Mouse (Mus musculus) E14TG2a.4 (cell line): ENCODE data around the gene Pipox.

ENCODE experiments used
- CTCF ChIP-seq: conservative IDR thresholded peaks from 2 replicates; pipeline ENCODE4 v1.5.1; 2014; ENCODE audit warnings: low read length
- NANOG ChIP-seq: IDR thresholded peaks from 2 replicates; pipeline ENCODE4 v1.6.1; 2014; ENCODE audit warnings: borderline replicate concordance, low read length, mixed read lengths

DNA sequence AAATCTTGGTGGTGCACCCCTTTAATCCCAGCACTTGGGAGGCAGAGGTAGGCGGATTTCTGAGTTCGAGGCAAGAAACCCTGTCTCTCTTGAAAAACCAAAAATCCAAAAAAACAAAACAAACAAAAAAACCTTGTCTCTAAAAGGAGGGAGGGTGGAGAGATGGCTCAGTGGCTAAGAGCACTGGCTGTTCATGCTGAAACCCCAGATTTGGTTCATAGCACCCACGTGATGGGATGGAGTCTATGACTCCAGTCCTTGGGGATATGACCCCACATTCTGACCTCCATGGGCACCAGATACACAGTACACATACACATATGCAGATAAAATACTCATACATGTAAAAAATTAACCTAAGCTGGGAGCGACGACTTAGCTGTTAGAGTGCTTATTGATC is 5.0 kb downstream of the Pipox start:
- no peak for TF ChIP-seq CTCF
- TF ChIP-seq NANOG = no peak
